Mouse (Mus musculus): ENCODE results near the gene Cnot10.

GRCm38 (mm10) chr9:114656701-114657100, 16.7 kb upstream of the Cnot10 start:
- TF ChIP-seq CTCF (IDR thresholded peaks at IDR 0.05; ENCODE audit: control insufficient read depth, insufficient read depth, insufficient read length) (no peak), MYOD1 (IDR thresholded peaks at IDR 0.05; ENCODE audit: control insufficient read depth, insufficient read length, low read depth) (no peak), USF1 (IDR thresholded peaks at IDR 0.05; ENCODE audit: low read depth) (no peak), CEBPB (IDR thresholded peaks at IDR 0.05; ENCODE audit: low read depth) (no peak), MAX (IDR thresholded peaks at IDR 0.05) (no peak)

Measured in C2C12 (cell line).